Mouse (Mus musculus) heart, embryonic 11.5 days (tissue): ENCODE measurements around the gene C2cd6. TPM values are rescaled to one million over a fixed set of nuclear protein-coding genes. Genes with fewer than 3 reads are reported as not detected.

Experiments
- ATAC-seq: fragments of 200-750 bp; cut with Nextera tagmentation; replicated peaks from 2 replicates; pipeline ENCODE4 v1.8.0; 2017; ENCODE audit warnings: moderate library complexity; ENCODE audit not compliant: insufficient number of reproducible peaks, low FRiP score, low TSS enrichment
- H3K27ac ChIP-seq: fragments of 300-500 bp; sonication (generic); 2 replicates; pipeline ENCODE4 v1.5.1; 2014; ENCODE audit warnings: mild to moderate bottlenecking, low read depth, low read length
- H3K27me3 ChIP-seq: fragments of 300-500 bp; sonication (generic); 2 replicates; pipeline ENCODE4 v1.6.1; 2014; ENCODE audit warnings: mild to moderate bottlenecking, low read length, mixed read lengths; ENCODE audit not compliant: control insufficient read depth, insufficient read depth
- H3K36me3 ChIP-seq: fragments of 300-500 bp; sonication (generic); 2 replicates; pipeline ENCODE4 v1.6.1; 2014; ENCODE audit warnings: mild to moderate bottlenecking, low read length, moderate library complexity, mixed read lengths; ENCODE audit not compliant: control insufficient read depth, insufficient read depth
- H3K4me1 ChIP-seq: fragments of 300-500 bp; sonication (generic); 2 replicates; pipeline ENCODE4 v1.6.1; 2014; ENCODE audit warnings: low read length; ENCODE audit not compliant: control insufficient read depth, insufficient read depth
- H3K4me2 ChIP-seq: fragments of 300-500 bp; sonication (generic); 2 replicates; pipeline ENCODE4 v1.6.1; 2014; ENCODE audit warnings: mild to moderate bottlenecking, moderate library complexity
- H3K4me3 ChIP-seq: fragments of 300-500 bp; sonication (generic); 2 replicates; pipeline ENCODE4 v1.5.1; 2014; ENCODE audit warnings: low read depth, low read length
- H3K9ac ChIP-seq: fragments of 300-500 bp; sonication (generic); 2 replicates; pipeline ENCODE4 v1.6.1; 2014; ENCODE audit warnings: mild to moderate bottlenecking, low read depth, low read length, moderate library complexity
- H3K9me3 ChIP-seq: fragments of 300-500 bp; sonication (generic); replicated peaks from 2 replicates; pipeline ENCODE4 v1.6.1; 2016; ENCODE audit warnings: low read length; ENCODE audit not compliant: control insufficient read depth
- WGBS: fragments of 180-500 bp; shearing (Covaris S2); extraction: QIAGEN DNeasy Blood & Tissue Kit; methylation state at CpG from one replicate; pipeline ENCODE4 v1.1.7; 2014; ENCODE audit not compliant: insufficient replicate concordance; 5-methylcytosine and 5-hydroxymethylcytosine counted together
- polyA plus RNA-seq: library from polyadenylated mRNA; unstranded; fragments of >200 nt; fragmentation: Nextera tagmentation; extraction: Ambion mirVana; gene quantifications from 2 replicates; pipeline ENCODE4 v1.2.1, GENCODE M21; 2014

C2cd6 gene
- polyA plus RNA-seq, 1 experiment from 2014 or later, result not detected

- no peaks in the 10 kb centered on the region for H3K27me3 ChIP-seq
- H3K27ac ChIP-seq, result no peak overlapping the region
- H3K4me2 ChIP-seq, result no peak overlapping the region
- 32% methylated on average over 3 of the region's 3 CpGs for WGBS
- no peaks in the 10 kb centered on the region for H3K36me3 ChIP-seq
- H3K4me1 ChIP-seq, result no peaks in the 10 kb centered on the region
- H3K9me3 ChIP-seq, result no peaks in the 10 kb centered on the region
- no peak overlapping the region for H3K9ac ChIP-seq
- no peak for ATAC-seq
- H3K4me3 ChIP-seq, result no peak overlapping the region
These were observed 23.8 kb downstream of the C2cd6 start for GRCm38 (mm10) chr1:59070867-59071266.

- Histone ChIP-seq H3K9me3 (no peaks in the 10 kb centered on the region), H3K9ac (no peak overlapping the region), H3K36me3 (no peaks in the 10 kb centered on the region), H3K4me2 (no peak overlapping the region), H3K27me3 (no peaks in the 10 kb centered on the region), H3K4me3 (no peak overlapping the region), H3K4me1 (no peaks in the 10 kb centered on the region), H3K27ac (no peak overlapping the region)
- 7% methylated on average over 3 of the region's 3 CpGs for WGBS
- ATAC-seq, result no peak
These were observed 26.7 kb downstream of the C2cd6 start for GRCm38 (mm10) chr1:59067976-59068375.

GRCm38 (mm10) chr1:59063697-59064096, 31.0 kb downstream of the C2cd6 start:
- ATAC-seq, result no peak
- no peak overlapping the region for H3K4me2 ChIP-seq
- H3K27ac ChIP-seq, result no peak overlapping the region
- H3K36me3 ChIP-seq, result no peaks in the 10 kb centered on the region
- no peak overlapping the region for H3K9ac ChIP-seq
- no peaks in the 10 kb centered on the region for H3K27me3 ChIP-seq
- H3K9me3 ChIP-seq, result no peaks in the 10 kb centered on the region
- 48% methylated on average over 3 of the region's 3 CpGs for WGBS
- no peaks in the 10 kb centered on the region for H3K4me1 ChIP-seq
- H3K4me3 ChIP-seq, result no peak overlapping the region

GRCm38 (mm10) chr1:59056955-59057354, 37.7 kb downstream of the C2cd6 start:
- no peak overlapping the region for H3K4me2 ChIP-seq
- no peaks in the 10 kb centered on the region for H3K4me1 ChIP-seq
- no peaks in the 10 kb centered on the region for H3K27me3 ChIP-seq
- no peak for ATAC-seq
- H3K36me3 ChIP-seq, result no peaks in the 10 kb centered on the region
- H3K4me3 ChIP-seq, result no peak overlapping the region
- no peak overlapping the region for H3K9ac ChIP-seq
- H3K9me3 ChIP-seq, result no peaks in the 10 kb centered on the region
- no peak overlapping the region for H3K27ac ChIP-seq
- WGBS, result 57% methylated on average over 2 of the region's 2 CpGs

- WGBS, result 70% methylated on average over 2 of the region's 2 CpGs
- Histone ChIP-seq H3K4me3 (no peak overlapping the region), H3K4me2 (no peak overlapping the region), H3K9me3 (no peaks in the 10 kb centered on the region), H3K36me3 (no peaks in the 10 kb centered on the region), H3K27me3 (no peaks in the 10 kb centered on the region), H3K4me1 (no peaks in the 10 kb centered on the region), H3K27ac (no peak overlapping the region), H3K9ac (no peak overlapping the region)
- no peak for ATAC-seq
These were observed 43.4 kb downstream of the C2cd6 start for GRCm38 (mm10) chr1:59051306-59051705.

- H3K36me3 ChIP-seq, result no peaks in the 10 kb centered on the region
- WGBS, result 73% methylated on average over 5 of the region's 5 CpGs
- H3K4me1 ChIP-seq, result no peaks in the 10 kb centered on the region
- no peaks in the 10 kb centered on the region for H3K9me3 ChIP-seq
- no peak overlapping the region for H3K9ac ChIP-seq
- H3K27ac ChIP-seq, result no peak overlapping the region
- H3K27me3 ChIP-seq, result no peaks in the 10 kb centered on the region
- H3K4me3 ChIP-seq, result no peak overlapping the region
- no peak for ATAC-seq
- H3K4me2 ChIP-seq, result no peak overlapping the region
These were observed 57.0 kb downstream of the C2cd6 start for GRCm38 (mm10) chr1:59037723-59038122.

GRCm38 (mm10) chr1:59021556-59021955, 73.1 kb downstream of the C2cd6 start:
- H3K9me3 ChIP-seq, result no peaks in the 10 kb centered on the region
- H3K4me1 ChIP-seq, result no peaks in the 10 kb centered on the region
- 80% methylated on average over 3 of the region's 3 CpGs for WGBS
- H3K36me3 ChIP-seq, result no peaks in the 10 kb centered on the region
- H3K27ac ChIP-seq, result no peak overlapping the region
- no peak overlapping the region for H3K4me2 ChIP-seq
- H3K9ac ChIP-seq, result no peak overlapping the region
- no peak overlapping the region for H3K4me3 ChIP-seq
- no peak for ATAC-seq
- H3K27me3 ChIP-seq, result no peaks in the 10 kb centered on the region

GRCm38 (mm10) chr1:59009250-59009649, 85.5 kb downstream of the C2cd6 start:
- Histone ChIP-seq H3K36me3 (no peaks in the 10 kb centered on the region), H3K4me1 (no peaks in the 10 kb centered on the region), H3K4me2 (no peak overlapping the region), H3K9ac (no peak overlapping the region), H3K27ac (no peak overlapping the region), H3K4me3 (no peak overlapping the region), H3K9me3 (no peaks in the 10 kb centered on the region), H3K27me3 (no peaks in the 10 kb centered on the region)
- WGBS, result 29% methylated on average over 4 of the region's 4 CpGs
- no peak for ATAC-seq
